Mouse (Mus musculus) cerebellum, adult 2 months (tissue): ENCODE data around the gene Syt2.

Experiments
- CTCF ChIP-seq: fragments of 200-500 bp; IDR thresholded peaks from 2 replicates; pipeline ENCODE4 v1.5.1; 2011; ENCODE audit warnings: low read depth, mild to moderate bottlenecking, control low read depth, low read length, moderate library complexity, borderline replicate concordance; ENCODE audit not compliant: insufficient read depth
- POLR2A ChIP-seq: fragments of 200-500 bp; IDR thresholded peaks from 2 replicates; pipeline ENCODE4 v1.6.1; 2011; ENCODE audit warnings: low read length, control low read depth, borderline replicate concordance; ENCODE audit not compliant: insufficient read depth

DNA sequence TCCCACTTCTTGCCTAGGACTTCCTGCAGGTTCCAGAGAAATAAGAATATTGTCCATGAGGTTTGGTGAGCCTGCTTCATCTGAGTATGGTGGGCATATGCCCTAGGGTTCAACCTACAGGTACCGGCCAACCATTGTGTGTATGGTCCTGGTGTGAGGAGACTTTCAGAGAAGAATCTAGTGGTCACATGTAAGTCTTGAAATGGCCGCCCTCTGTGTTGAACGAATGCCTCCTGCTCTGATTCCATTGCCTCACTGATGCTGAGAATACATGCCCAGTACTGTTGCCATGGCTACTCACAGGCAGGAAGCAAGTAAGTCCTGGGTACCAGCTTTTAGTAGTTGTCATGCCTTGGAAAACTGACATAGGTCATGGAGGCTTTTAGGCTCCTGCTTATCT lies 10.2 kb upstream of the Syt2 start:
- TF ChIP-seq POLR2A (no peak), CTCF (no peak)
